Mouse (Mus musculus) CH12F3 (cell line): ENCODE results near the gene Gmnn.

Experiments
- in situ Hi-C: fragments of 300-500 bp; cut with MboI; formaldehyde crosslinking; loops from 2 replicates; pipeline ENCODE4 v1.14.3; 2020; ENCODE audit warnings: low sequenced_read_pairs

Gene Gmnn

GRCm38 (mm10) chr13:24712581-24713130 lies 49.1 kb downstream of the Gmnn start:
- in situ Hi-C loops, result no loop called here

GRCm38 (mm10) chr13:24710968-24711367 lies 50.8 kb downstream of the Gmnn start:
- in situ Hi-C loops, result no loop called here

GRCm38 (mm10) chr13:24709656-24710396 lies 51.9 kb downstream of the Gmnn start:
- in situ Hi-C loops, result no loop called here

GRCm38 (mm10) chr13:24702128-24702527 lies 59.6 kb downstream of the Gmnn start:
- in situ Hi-C loops, result no loop called here
